Mouse (Mus musculus) cortical plate, adult 2 months (tissue): ENCODE measurements around the gene Arl15.

ENCODE experiments used
- CTCF ChIP-seq: fragments of 200-500 bp; IDR thresholded peaks from 2 replicates; pipeline ENCODE4 v1.5.1; 2011; ENCODE audit warnings: mild to moderate bottlenecking, control low read depth, low read length; ENCODE audit not compliant: insufficient read depth; ENCODE audit errors: extremely low read depth
- POLR2A ChIP-seq: fragments of 200-500 bp; IDR thresholded peaks from 2 replicates; pipeline ENCODE4 v1.6.1; 2011; ENCODE audit warnings: mild to moderate bottlenecking, low read length, control low read depth; ENCODE audit not compliant: insufficient read depth; ENCODE audit errors: extremely low read depth

DNA sequence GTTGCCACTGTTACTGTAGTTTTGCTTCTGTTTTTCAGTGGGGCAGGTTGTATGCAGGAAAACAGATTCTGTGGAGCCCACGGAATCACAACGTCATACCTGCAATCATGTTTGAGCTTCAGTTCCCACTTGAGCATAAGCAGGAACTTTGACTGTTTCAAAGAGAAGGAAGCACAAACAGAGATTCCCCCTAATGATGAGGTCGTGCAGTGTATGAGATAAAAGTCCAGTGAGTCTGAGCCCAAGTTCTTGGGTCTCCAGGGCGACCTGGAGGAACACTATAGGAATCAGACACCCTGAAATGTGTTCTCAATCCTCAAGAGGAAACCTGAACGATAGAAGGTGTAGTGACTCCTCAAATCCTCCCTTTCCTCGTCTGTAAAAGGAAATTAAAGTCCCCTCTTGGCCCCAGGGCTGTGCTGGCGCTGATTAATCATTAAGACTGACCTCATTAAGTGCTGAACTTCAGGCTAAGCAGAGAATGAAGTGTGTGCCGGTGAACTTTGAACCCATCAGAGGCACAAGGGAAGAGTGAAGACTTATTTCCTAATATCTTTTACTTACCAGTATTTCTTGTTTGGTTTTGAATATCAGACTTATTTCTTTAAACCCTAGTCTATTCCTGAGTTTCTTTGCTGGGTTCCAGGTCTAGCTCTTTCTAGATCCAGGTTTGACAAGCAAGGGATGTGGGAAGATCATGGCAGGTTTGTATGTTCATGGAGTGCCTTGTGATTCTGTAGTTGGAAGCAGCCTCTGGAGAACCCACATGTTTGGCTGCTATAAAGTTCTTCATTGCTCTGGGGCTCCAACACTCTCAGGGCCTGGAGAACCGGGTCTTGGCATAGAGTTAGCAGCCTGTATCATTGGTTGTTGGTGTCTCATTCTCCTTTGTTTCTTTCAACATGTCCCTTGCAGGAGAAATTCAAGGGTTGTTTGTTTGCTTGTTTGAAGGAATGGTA, 39.3 kb upstream of the Arl15 start:
- no peak for TF ChIP-seq CTCF
- TF ChIP-seq POLR2A: no peak
